24 mouse cellular contexts compared by ENCODE assay signal in genomic region chr17:32257452-32257851, GRCm38 (mm10). TPM values are rescaled to one million over a fixed set of nuclear protein-coding genes. Genes with fewer than 3 reads are reported as not detected.
DNase-seq lines count a peak whose midpoint lies in the region; ATAC-seq and TF ChIP-seq lines count a peak whose summit lies in the region.
"Had no signal": no experiment of that assay in that cellular context is flagged by ENCODE, and none has a peak within 500 bp of the region (broad histone marks: within the 10 kb centered on the region; RNA-seq: fewer than 3 reads in every experiment).

No protein-coding gene starts in this region.

- WGBS in heart, embryonic 12.5 days: 43% methylated on average over 2 of the region's 2 CpGs
- 60% methylated on average over 2 of the region's 2 CpGs for WGBS in heart, embryonic 15.5 days
- WGBS in heart, postnatal 0 days: 46% methylated on average over 2 of the region's 2 CpGs

- H3K9me3 ChIP-seq in heart, embryonic 12.5 days (replicated peaks): no peaks in the 10 kb centered on the region
- no peaks in the 10 kb centered on the region for H3K9me3 ChIP-seq in megakaryocyte, embryonic 14.5 days
- H3K9me3 ChIP-seq in heart, embryonic 15.5 days (replicated peaks): no peaks in the 10 kb centered on the region
- H3K9me3 ChIP-seq in heart, postnatal 0 days (replicated peaks; ENCODE audit: control insufficient read depth, low read length): no peaks in the 10 kb centered on the region
- H3K9me3 ChIP-seq: limb, embryonic 13.5 days; liver, embryonic 15.5 days; lung, embryonic 15.5 days; neural tube, embryonic 15.5 days; stomach, embryonic 15.5 days had no signal

- no peak for TF ChIP-seq EP300 in heart, postnatal 0 days (IDR thresholded peaks at IDR 0.05; ENCODE audit: low read depth)

- intact Hi-C loops in heart, postnatal 36 days (cut with DNase I): no loop called here

- H3K4me1 ChIP-seq in heart, embryonic 12.5 days (replicated peaks): peaks cover 40% of the 10 kb centered on the region
- peaks cover 91% of the 10 kb centered on the region for H3K4me1 ChIP-seq in megakaryocyte, embryonic 14.5 days
- peaks cover 25% of the 10 kb centered on the region for H3K4me1 ChIP-seq in heart, embryonic 15.5 days (replicated peaks)
- H3K4me1 ChIP-seq in heart, postnatal 0 days (ENCODE audit: control insufficient read depth, insufficient read depth): peaks cover 6% of the 10 kb centered on the region

- no peak for DNase-seq in heart, postnatal 36 days
- DNase-seq in heart, postnatal 0 days (ENCODE audit: low spot score): peak; percentile 31
- DNase-seq in right cerebral cortex, adult 2 months (ENCODE audit: low spot score in 2 of 2): no peak
- DNase-seq: adrenal gland, postnatal 14 days; cerebellum, adult 11 months; cerebellum, adult 9-10 months; cerebellum, postnatal 36 days; gastrocnemius, postnatal 14 days; kidney, adult 18-20 months; kidney, postnatal 36 days; retina, postnatal 1 day; right cerebral cortex, postnatal 25 days had no signal

- H3K9ac ChIP-seq in heart, embryonic 12.5 days: no peak overlapping the region
- no peak overlapping the region for H3K9ac ChIP-seq in heart, embryonic 15.5 days
- H3K9ac ChIP-seq in heart, postnatal 0 days (replicated peaks; ENCODE audit: low read depth, low read length): no peak overlapping the region
- H3K9ac ChIP-seq: limb, embryonic 13.5 days; liver, embryonic 15.5 days; lung, embryonic 15.5 days; neural tube, embryonic 15.5 days; stomach, embryonic 15.5 days had no signal

- H3K27me3 ChIP-seq in heart, embryonic 12.5 days (replicated peaks): no peaks in the 10 kb centered on the region
- H3K27me3 ChIP-seq in megakaryocyte, embryonic 14.5 days (replicated peaks): no peaks in the 10 kb centered on the region
- no peaks in the 10 kb centered on the region for H3K27me3 ChIP-seq in heart, embryonic 15.5 days
- no peaks in the 10 kb centered on the region for H3K27me3 ChIP-seq in heart, postnatal 0 days (ENCODE audit: control insufficient read depth, insufficient read depth, low read length)
- H3K27me3 ChIP-seq: limb, embryonic 13.5 days; liver, embryonic 15.5 days; lung, embryonic 15.5 days; neural tube, embryonic 15.5 days; stomach, embryonic 15.5 days had no signal

- peak overlapping the region; percentile 89 for H3K27ac ChIP-seq in heart, embryonic 12.5 days (ENCODE audit: poor library complexity, severe bottlenecking)
- H3K27ac ChIP-seq in heart, embryonic 15.5 days: peak overlapping the region; percentile 65
- peak overlapping the region; percentile 43 for H3K27ac ChIP-seq in heart, postnatal 0 days (ENCODE audit: low read depth)
- H3K27ac ChIP-seq: layer of hippocampus, adult 2 months; limb, embryonic 13.5 days; liver, embryonic 15.5 days; lung, embryonic 15.5 days; neural tube, embryonic 15.5 days; stomach, embryonic 15.5 days had no signal

- no peak for ATAC-seq in heart, embryonic 12.5 days (ENCODE audit: insufficient number of reproducible peaks, low FRiP score)
- no peak for ATAC-seq in megakaryocyte, adult 5-6 weeks (ENCODE audit: poor library complexity, severe bottlenecking)
- ATAC-seq in heart, embryonic 15.5 days (replicated peaks; ENCODE audit: insufficient number of reproducible peaks, insufficient read depth, low FRiP score, low read depth): peak; percentile 53; the same call in 1 of the 2 replicates
- peak; percentile 69 for ATAC-seq in heart, postnatal 0 days (ENCODE audit: insufficient read depth, low read depth)
- ATAC-seq: CD4-positive, CD25-positive, alpha-beta regulatory T cell, adult 4 months; forebrain, embryonic 14.5 days had no signal

- TF ChIP-seq CTCF in heart, postnatal 0 days (IDR thresholded peaks at IDR 0.05; ENCODE audit: low read depth): no peak

- H3K36me3 ChIP-seq in heart, embryonic 12.5 days: peaks cover 9% of the 10 kb centered on the region
- H3K36me3 ChIP-seq in megakaryocyte, embryonic 14.5 days (replicated peaks; ENCODE audit: low read length): peaks cover 13% of the 10 kb centered on the region
- no peaks in the 10 kb centered on the region for H3K36me3 ChIP-seq in heart, embryonic 15.5 days
- H3K36me3 ChIP-seq in heart, postnatal 0 days (replicated peaks; ENCODE audit: control insufficient read depth, insufficient read depth, low read length): no peaks in the 10 kb centered on the region
- H3K36me3 ChIP-seq: lung, embryonic 15.5 days; neural tube, embryonic 15.5 days; stomach, embryonic 15.5 days had no signal

- 0 out of 2 replicates have a peak overlapping the region, but pooled peaks have one; percentile 9 for H3K4me3 ChIP-seq in heart, embryonic 12.5 days
- H3K4me3 ChIP-seq in megakaryocyte, embryonic 14.5 days (replicated peaks): peak overlapping the region; percentile 78
- H3K4me3 ChIP-seq in heart, embryonic 15.5 days: no peak overlapping the region
- no peak overlapping the region for H3K4me3 ChIP-seq in heart, postnatal 0 days (ENCODE audit: low read depth, low read length)
- H3K4me3 ChIP-seq: layer of hippocampus, adult 2 months; limb, embryonic 13.5 days; liver, embryonic 15.5 days; lung, embryonic 15.5 days; neural tube, embryonic 15.5 days; stomach, embryonic 15.5 days had no signal

- H3K4me2 ChIP-seq in heart, embryonic 12.5 days: peak overlapping the region; percentile 58
- H3K4me2 ChIP-seq in heart, embryonic 15.5 days: peak overlapping the region; percentile 18; the same call in 1 of the 2 replicates
- no peak overlapping the region for H3K4me2 ChIP-seq in heart, postnatal 0 days (ENCODE audit: low read depth, low read length)
- H3K4me2 ChIP-seq: limb, embryonic 13.5 days; lung, embryonic 15.5 days; neural tube, embryonic 15.5 days; stomach, embryonic 15.5 days had no signal

RNA-seq across cellular contexts. Expression of gene Brd4, which starts 27.1 kb away (rescaled TPM):
- polyA plus RNA-seq in heart, embryonic 12.5 days (2016; fragmentation: Nextera tagmentation; extraction: Ambion mirVana): 72.6 and 76.6 TPM in 2 replicates
- total RNA-seq in heart, postnatal 36 days (2021): 10 to 100 TPM; 52.3 to 55.0 TPM
- 125 and 148 TPM in 2 replicates for polyA plus RNA-seq in megakaryocyte, embryonic 14.5 days (2012; ENCODE audit: insufficient read depth, low replicate concordance)
- total RNA-seq in megakaryocyte, adult 5-6 weeks (2015): 128 and 143 TPM in 2 replicates
- total RNA-seq in megakaryocyte, adult 5-6 weeks (2017): 20.7 and 30.3 TPM in 2 replicates
- polyA plus RNA-seq in heart, embryonic 15.5 days (2015; fragmentation: Nextera tagmentation; extraction: Ambion mirVana): 48.8 and 66.7 TPM in 2 replicates
- total RNA-seq in heart, postnatal 0 days (2014; rRNA removed; ENCODE audit: low replicate concordance): 13.0 and 15.0 TPM in 2 replicates
- polyA plus RNA-seq in heart, postnatal 0 days (2015; fragmentation: Nextera tagmentation; extraction: Ambion mirVana): 26.8 and 28.1 TPM in 2 replicates

Comparison
In these comparisons a context has a peak if more than half of its experiments do, and no peak if none do; other contexts are left out.
1. ATAC-seq: peak in heart, embryonic 15.5 days (single experiment) and heart, postnatal 0 days (single experiment); none in heart, embryonic 12.5 days (single experiment) and megakaryocyte, adult 5-6 weeks (single experiment).
2. H3K4me3 ChIP-seq: peak in heart, embryonic 12.5 days (single experiment) and megakaryocyte, embryonic 14.5 days (single experiment); none in heart, embryonic 15.5 days (single experiment) and heart, postnatal 0 days (single experiment).
3. Peak in every context shown above with its lines, with median percentiles within 50 percentile points of each other: H3K27ac ChIP-seq.